Mouse (Mus musculus) small intestine, adult 2 months (tissue): ENCODE measurements around the gene Ezh1.

ENCODE experiments used
- CTCF ChIP-seq: fragments of 200-500 bp; IDR thresholded peaks from 2 replicates; pipeline ENCODE4 v1.5.1; 2012; ENCODE audit warnings: low read depth, mild to moderate bottlenecking, control low read depth, inconsistent platforms, low read length, moderate library complexity, mixed read lengths; ENCODE audit not compliant: insufficient replicate concordance, insufficient read length; ENCODE audit errors: extremely low read depth
- POLR2A ChIP-seq: fragments of 200-500 bp; IDR thresholded peaks from 2 replicates; pipeline ENCODE4 v1.6.1; 2012; ENCODE audit warnings: low read depth, mild to moderate bottlenecking, control low read depth, inconsistent platforms, low read length, moderate library complexity

GRCm38 (mm10) chr11:101164677-101165580 lies 61.3 kb downstream of the Ezh1 start:
- no peak for TF ChIP-seq POLR2A
- TF ChIP-seq CTCF: no peak
